Mouse (Mus musculus) embryo, embryonic 11 days (tissue): ENCODE results near the gene Omp.

Source experiments
- DNase-seq: peaks from one replicate; pipeline ENCODE4 v3.0.0-alpha.2; 2015

Omp gene

GRCm38 (mm10) chr7:98164999-98165528 lies 19.8 kb upstream of the Omp start:
- no peak for DNase-seq

- DNase-seq = no peak
Measured at GRCm38 (mm10) chr7:98164382-98164998, 19.2 kb upstream of the Omp start.

- no peak for DNase-seq
Measured at GRCm38 (mm10) chr7:98163700-98164099, 18.4 kb upstream of the Omp start.

GRCm38 (mm10) chr7:98162239-98162638 lies 16.9 kb upstream of the Omp start:
- no peak for DNase-seq

- DNase-seq = no peak
Measured at GRCm38 (mm10) chr7:98160041-98160740, 14.9 kb upstream of the Omp start.

- no peak for DNase-seq
Measured at GRCm38 (mm10) chr7:98158481-98158880, 13.2 kb upstream of the Omp start.

- DNase-seq = no peak
Measured at GRCm38 (mm10) chr7:98157636-98158332, 12.5 kb upstream of the Omp start.

- no peak for DNase-seq
Measured at GRCm38 (mm10) chr7:98156280-98156665, 11.0 kb upstream of the Omp start.

GRCm38 (mm10) chr7:98155546-98156279 lies 10.4 kb upstream of the Omp start:
- peak; percentile 82 for DNase-seq

GRCm38 (mm10) chr7:98153892-98154291 lies 8.6 kb upstream of the Omp start:
- no peak for DNase-seq

GRCm38 (mm10) chr7:98153345-98153744 lies 8.0 kb upstream of the Omp start:
- no peak for DNase-seq

GRCm38 (mm10) chr7:98152400-98152799 lies 7.1 kb upstream of the Omp start:
- DNase-seq = no peak

GRCm38 (mm10) chr7:98150525-98150924 lies 5.2 kb upstream of the Omp start:
- DNase-seq = no peak

GRCm38 (mm10) chr7:98149802-98150201 lies 4.5 kb upstream of the Omp start:
- DNase-seq = peak; percentile 37

- DNase-seq = no peak
Measured at GRCm38 (mm10) chr7:98148721-98149407, 3.6 kb upstream of the Omp start.

- no peak for DNase-seq
Measured at GRCm38 (mm10) chr7:98147766-98148165, 2.5 kb upstream of the Omp start.

GRCm38 (mm10) chr7:98146447-98146845 lies 1.1 kb upstream of the Omp start:
- DNase-seq = no peak

- no peak for DNase-seq
Measured at GRCm38 (mm10) chr7:98145842-98146446, 642 bp upstream of the Omp start.

GRCm38 (mm10) chr7:98142648-98143047 lies 2.7 kb downstream of the Omp start:
- no peak for DNase-seq

GRCm38 (mm10) chr7:98142247-98142646 lies 3.1 kb downstream of the Omp start:
- DNase-seq = no peak

GRCm38 (mm10) chr7:98141206-98141605 lies 4.1 kb downstream of the Omp start:
- DNase-seq = peak; percentile 55

- DNase-seq = no peak
Measured at GRCm38 (mm10) chr7:98140597-98140996, 4.7 kb downstream of the Omp start.
